Mouse (Mus musculus) myocyte (in vitro differentiated cells): ENCODE measurements at regions not wholly inside any gene's neighbourhood (a gene's known extent, or its start where the extent isn't known, plus 50 kb on each side); places are given as distances from the start of the nearest gene placed in this dataset.

Experiments
- CEBPB ChIP-seq: IDR thresholded peaks from 2 replicates; pipeline ENCODE4 v1.6.1; 2011; ENCODE audit warnings: mild to moderate bottlenecking, moderate library complexity; ENCODE audit not compliant: poor library complexity, insufficient read depth, severe bottlenecking
- E2F4 ChIP-seq: IDR thresholded peaks from one replicate; pipeline ENCODE4 v1.6.1; 2011; ENCODE audit warnings: mild to moderate bottlenecking, control low read depth, moderate library complexity; ENCODE audit not compliant: insufficient read depth
- POLR2A ChIP-seq: IDR thresholded peaks from one replicate; pipeline ENCODE4 v1.6.1; 2011; ENCODE audit warnings: low read depth, mild to moderate bottlenecking, control low read depth, moderate library complexity; ENCODE audit not compliant: insufficient read length
- POLR2AphosphoS2 ChIP-seq: IDR thresholded peaks from one replicate; pipeline ENCODE4 v1.6.1; 2011; ENCODE audit warnings: low read depth, control low read depth; ENCODE audit not compliant: insufficient read length
- TCF12 ChIP-seq: IDR thresholded peaks from one replicate; pipeline ENCODE4 v1.6.1; 2011; ENCODE audit warnings: mild to moderate bottlenecking, control low read depth; ENCODE audit not compliant: poor library complexity, insufficient read depth, severe bottlenecking

- TF ChIP-seq POLR2A (no peak), POLR2AphosphoS2 (no peak), TCF12 (no peak), CEBPB (no peak), E2F4 (no peak)
These were observed 194.8 kb upstream of the Slc10a2 start for GRCm38 (mm10) chr8:5299982-5300381.
